Mouse (Mus musculus) testis, postnatal 10 days (tissue): ENCODE data around the gene Efna2.
A peak's percentile ranks its signal among the peaks of the same experiment; 100 is the strongest.

Experiments used
- DNase-seq: peaks from one replicate; pipeline ENCODE4 v3.0.0; 2021; ENCODE audit warnings: low spot score

Efna2 gene

GRCm38 (mm10) chr10:80179068-80180051, at the start of gene Efna2:
Efna2 (plus strand) TSS chr10:80179482.
- peak; percentile 61 for DNase-seq

GRCm38 (mm10) chr10:80129846-80130245, 49.4 kb upstream of the Efna2 start:
- DNase-seq: no peak

- no peak for DNase-seq
Observed at GRCm38 (mm10) chr10:80130403-80131031, 48.8 kb upstream of the Efna2 start.

- peak; percentile 58 for DNase-seq
Observed at GRCm38 (mm10) chr10:80131316-80131951, 47.8 kb upstream of the Efna2 start.

GRCm38 (mm10) chr10:80131952-80132350, 47.3 kb upstream of the Efna2 start:
- DNase-seq: no peak

GRCm38 (mm10) chr10:80133226-80133849, 45.9 kb upstream of the Efna2 start:
- peak; percentile 65 for DNase-seq

GRCm38 (mm10) chr10:80134421-80134820, 44.9 kb upstream of the Efna2 start:
- peak; percentile 70 for DNase-seq

- DNase-seq: peak; percentile 57
Observed at GRCm38 (mm10) chr10:80135161-80135560, 44.1 kb upstream of the Efna2 start.

GRCm38 (mm10) chr10:80135641-80136040, 43.6 kb upstream of the Efna2 start:
- DNase-seq: no peak

- peak; percentile 52 for DNase-seq
Observed at GRCm38 (mm10) chr10:80136179-80136951, 42.9 kb upstream of the Efna2 start.

- peak; percentile 55 for DNase-seq
Observed at GRCm38 (mm10) chr10:80136952-80137625, 42.2 kb upstream of the Efna2 start.

GRCm38 (mm10) chr10:80137626-80138552, 41.4 kb upstream of the Efna2 start:
- peak; percentile 53 for DNase-seq

GRCm38 (mm10) chr10:80138553-80139438, 40.5 kb upstream of the Efna2 start, which contains the start of gene Atp5d:
Atp5d (plus strand) TSS chr10:80138632.
- peak; percentile 82 for DNase-seq

GRCm38 (mm10) chr10:80139439-80139775, 39.9 kb upstream of the Efna2 start:
- no peak for DNase-seq

GRCm38 (mm10) chr10:80139975-80140665, 39.2 kb upstream of the Efna2 start:
- DNase-seq: no peak

GRCm38 (mm10) chr10:80140666-80141035, 38.6 kb upstream of the Efna2 start, which contains the start of gene Cbarp:
Cbarp (minus strand) TSS chr10:80140835.
- no peak for DNase-seq

GRCm38 (mm10) chr10:80141243-80141642, 38.0 kb upstream of the Efna2 start:
- peak; percentile 95 for DNase-seq
